Mouse (Mus musculus) embryonic fibroblast, embryonic 13.5 days (primary cell): Measurements from ENCODE around the gene Msi2.

ENCODE experiments used
- CTCF ChIP-seq: IDR thresholded peaks from 2 replicates; pipeline ENCODE4 v1.5.1; 2011; ENCODE audit warnings: mild to moderate bottlenecking, control low read depth, low read length, moderate library complexity, borderline replicate concordance; ENCODE audit not compliant: insufficient read depth
- POLR2A ChIP-seq: IDR thresholded peaks from 2 replicates; pipeline ENCODE4 v1.6.1; 2011; ENCODE audit warnings: low read depth, mild to moderate bottlenecking, control low read depth, low read length, moderate library complexity

DNA sequence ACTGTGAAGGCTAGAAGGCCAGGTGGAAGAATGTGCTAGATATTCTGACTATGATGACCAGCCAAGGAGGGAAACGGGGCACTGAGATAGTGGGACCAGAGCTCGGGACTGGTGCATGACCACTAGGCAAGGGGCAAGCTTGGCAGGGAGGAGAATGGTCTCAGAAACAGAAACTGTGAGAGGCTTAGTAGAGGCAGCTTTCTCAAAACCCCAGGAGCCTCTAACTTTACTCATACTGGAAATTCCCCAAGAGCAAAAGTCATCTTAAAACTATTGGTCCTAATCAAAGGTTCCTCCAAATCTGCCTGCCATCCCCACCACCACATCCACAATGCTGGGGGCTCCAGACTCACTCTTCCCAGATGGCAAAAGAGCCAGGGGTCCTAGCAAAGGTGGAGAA lies 181.5 kb downstream of the Msi2 start:
- no peak for TF ChIP-seq CTCF
- no peak for TF ChIP-seq POLR2A
